Mouse (Mus musculus) mouse embryonic stem cell (cell line): Measurements from ENCODE around the gene Ak1.

Experiments used
- in situ Hi-C, 2 experiments: fragments of 300-500 bp; cut with MboI; formaldehyde crosslinking; loops; 1 replicate in 1 of 2; 3 replicates in 1 of 2; pipeline ENCODE4 v1.14.3; 2019 to 2020; ENCODE audit warnings: low sequenced_read_pairs in 2 of 2, low pct_unique_long_range_greater_than_20kb in 1 of 2, mixed read lengths in 1 of 2; ENCODE audit not compliant: unreplicated experiment in 1 of 2

Gene Ak1

GRCm38 (mm10) chr2:32671907-32672595 is 50.5 kb downstream of the Ak1 start:
- in situ Hi-C loops, result no loop called here

DNA sequence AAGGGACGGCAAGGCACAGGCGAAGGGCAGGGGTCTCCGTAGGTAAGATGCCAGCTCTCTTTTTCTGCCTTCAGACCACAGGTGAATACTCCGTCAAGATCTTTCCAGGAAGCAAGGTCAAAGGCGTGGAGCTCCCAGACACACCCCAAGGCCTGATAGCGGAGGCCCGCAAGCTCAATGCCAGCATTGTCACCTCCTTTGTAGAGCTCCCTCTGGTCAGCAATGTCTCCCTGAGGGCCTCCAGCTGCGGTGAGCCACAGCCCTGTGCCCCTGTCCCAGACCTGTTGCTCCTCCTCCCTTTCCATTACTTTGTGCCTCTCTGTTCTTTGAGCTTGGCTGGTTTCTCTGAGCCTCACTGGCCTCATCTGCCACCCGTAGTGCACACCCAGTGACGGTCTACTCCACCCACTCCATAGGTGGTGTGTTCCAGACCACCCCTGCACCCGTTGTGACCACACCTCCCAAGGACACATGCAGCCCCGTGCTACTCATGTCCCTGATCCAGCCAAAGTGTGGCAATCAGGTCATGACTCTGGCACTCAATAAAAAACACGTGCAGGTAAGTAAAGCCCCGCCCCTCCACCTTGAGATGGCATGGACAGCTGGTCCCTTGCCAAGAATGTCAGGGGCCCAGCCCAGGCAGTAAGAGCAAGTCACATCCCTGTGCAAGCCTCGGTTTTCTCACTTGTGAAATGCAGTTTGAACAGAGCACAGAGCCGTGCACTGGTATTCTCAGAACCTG is 51.8 kb downstream of the Ak1 start:
- in situ Hi-C loops, result no loop called here

DNA sequence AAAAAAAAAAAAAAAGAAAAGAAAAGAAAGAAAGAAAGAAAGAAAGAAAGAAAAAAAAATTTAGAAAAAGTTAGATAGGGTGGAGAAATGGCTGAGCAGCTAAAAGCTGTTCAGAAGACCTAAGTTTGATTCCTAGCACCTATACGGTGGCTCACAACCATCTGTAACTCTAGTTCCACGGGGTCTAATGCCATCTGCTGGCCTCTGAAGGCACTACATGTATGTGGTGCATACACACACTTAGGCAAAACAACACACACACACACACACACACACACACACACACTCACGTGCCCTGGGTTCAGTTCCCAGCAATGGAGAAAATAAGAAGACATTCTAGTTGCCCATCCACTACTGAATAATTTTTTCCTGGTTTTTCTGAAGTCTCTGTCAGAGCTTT is 55.3 kb downstream of the Ak1 start:
- in situ Hi-C loops, result no loop called here

GRCm38 (mm10) chr2:32677683-32678082 is 56.1 kb downstream of the Ak1 start:
- in situ Hi-C loops, result no loop called here

DNA sequence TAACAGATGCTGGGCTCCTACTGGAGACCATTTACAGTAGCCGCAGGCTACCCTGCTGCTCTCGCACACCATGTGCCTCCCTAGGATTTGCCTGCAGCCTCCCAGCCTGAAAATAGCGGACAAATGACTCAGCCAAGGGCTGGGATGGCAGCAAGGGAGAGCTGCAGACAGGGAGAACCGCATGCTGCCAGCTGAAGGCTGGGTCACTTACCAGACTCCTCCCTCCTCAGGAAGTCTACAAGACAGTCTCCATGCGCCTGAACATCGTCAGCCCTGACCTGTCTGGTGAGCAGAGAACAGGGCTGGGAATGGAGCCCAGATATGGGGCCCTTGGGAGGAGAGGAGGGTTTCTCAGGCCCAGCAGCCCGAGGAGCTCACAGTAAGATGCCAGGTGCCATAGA is 58.5 kb downstream of the Ak1 start:
- in situ Hi-C loops, result loop anchor here in 1 of 2 experiments (10.0 kb wide), 1 partner anchor 45 kb away; no protein-coding TSS in a partner anchor

- in situ Hi-C loops, result loop anchor here in 1 of 2 experiments (10.0 kb wide), 1 partner anchor 46 kb away; no protein-coding TSS in a partner anchor
Observed at GRCm38 (mm10) chr2:32680961-32681650, 59.5 kb downstream of the Ak1 start.

GRCm38 (mm10) chr2:32681754-32682153 is 60.2 kb downstream of the Ak1 start:
- in situ Hi-C loops, result loop anchor here in 1 of 2 experiments (10.0 kb wide), 1 partner anchor 47 kb away; no protein-coding TSS in a partner anchor

DNA sequence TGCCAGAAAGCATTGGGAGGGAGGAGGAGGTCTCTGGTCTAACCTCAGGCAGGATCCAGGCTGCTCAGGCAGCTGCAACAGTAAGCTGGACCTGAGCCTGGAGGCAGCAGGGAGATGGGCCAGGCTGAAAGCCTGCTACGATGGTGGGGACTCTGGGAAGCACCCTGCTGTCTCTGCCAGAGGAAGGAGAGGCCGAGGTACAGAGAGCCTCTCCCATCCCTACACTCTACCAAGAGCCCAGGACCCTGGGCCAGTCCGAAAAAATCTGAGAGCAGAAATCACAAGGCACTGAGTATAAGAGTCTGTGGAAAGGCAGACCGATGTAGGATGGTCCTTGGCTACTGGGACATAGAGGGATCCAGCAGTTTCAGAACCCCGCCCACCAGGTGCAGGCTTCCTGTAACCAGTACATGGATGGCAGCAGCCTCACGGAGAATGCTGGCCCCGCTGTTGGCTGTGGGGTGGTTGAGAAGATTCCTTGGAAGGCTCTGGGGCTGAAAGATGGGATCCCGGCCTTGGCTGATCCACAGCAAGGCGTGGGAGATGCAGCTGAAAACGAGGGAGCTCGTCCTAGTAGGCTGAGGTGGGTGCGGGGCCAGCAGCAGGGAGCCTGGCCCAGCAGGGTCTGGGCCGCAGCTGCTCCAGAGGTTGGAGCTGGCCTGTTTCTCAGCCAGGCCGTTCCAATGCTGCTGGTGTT is 61.3 kb downstream of the Ak1 start:
- in situ Hi-C loops, result loop anchor here in 1 of 2 experiments (10.0 kb wide), 1 partner anchor 48 kb away; no protein-coding TSS in a partner anchor

DNA sequence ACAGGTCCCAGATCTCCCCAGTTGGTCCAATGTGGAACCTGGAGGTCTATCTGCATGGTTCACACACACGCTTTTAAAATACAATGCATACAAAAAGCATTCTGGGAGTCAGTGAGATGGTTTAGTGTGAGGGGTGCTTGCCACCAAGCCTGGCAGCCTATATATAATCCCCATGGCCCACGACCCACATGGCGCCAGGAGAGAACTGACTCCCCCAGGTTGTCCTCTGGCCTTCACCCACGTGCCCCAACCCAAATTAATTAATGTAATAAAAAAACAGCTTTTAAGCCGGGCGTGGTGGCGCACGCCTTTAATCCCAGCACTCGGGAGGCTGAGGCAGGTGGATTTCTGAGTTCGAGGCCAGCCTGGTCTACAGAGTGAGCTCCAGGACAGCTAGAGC is 62.1 kb downstream of the Ak1 start:
- in situ Hi-C loops, result loop anchor here in 1 of 2 experiments (10.0 kb wide), 1 partner anchor 49 kb away; no protein-coding TSS in a partner anchor
